Mouse (Mus musculus): ENCODE measurements at regions not wholly inside any gene's neighbourhood (a gene's known extent, or its start where the extent isn't known, plus 50 kb on each side); places are given as distances from the start of the nearest gene placed in this dataset.
A peak's percentile ranks its signal among the peaks of the same experiment; 100 is the strongest.

DNA sequence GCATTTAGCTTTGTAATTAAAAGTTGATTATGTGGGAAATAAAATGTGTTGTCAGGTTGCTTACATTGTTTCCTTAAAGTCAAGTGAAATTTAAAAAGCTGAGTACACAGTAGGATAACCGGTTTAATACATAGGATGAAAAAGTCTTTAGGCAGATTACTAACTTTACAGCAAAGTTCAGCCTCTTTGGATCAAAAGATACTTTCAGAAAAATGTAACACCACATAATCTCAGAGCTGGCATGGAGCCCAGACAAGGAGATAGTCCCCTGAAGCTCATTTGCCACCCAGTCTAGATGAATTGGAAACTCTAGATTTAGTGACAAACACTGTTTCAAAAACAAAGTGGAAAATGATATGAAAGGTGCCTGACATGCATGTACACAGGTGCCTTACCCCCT is 139.6 kb downstream of the Slco4c1 start:
- peak in 1 of 2 experiments; percentile 3 for DNase-seq

DNA sequence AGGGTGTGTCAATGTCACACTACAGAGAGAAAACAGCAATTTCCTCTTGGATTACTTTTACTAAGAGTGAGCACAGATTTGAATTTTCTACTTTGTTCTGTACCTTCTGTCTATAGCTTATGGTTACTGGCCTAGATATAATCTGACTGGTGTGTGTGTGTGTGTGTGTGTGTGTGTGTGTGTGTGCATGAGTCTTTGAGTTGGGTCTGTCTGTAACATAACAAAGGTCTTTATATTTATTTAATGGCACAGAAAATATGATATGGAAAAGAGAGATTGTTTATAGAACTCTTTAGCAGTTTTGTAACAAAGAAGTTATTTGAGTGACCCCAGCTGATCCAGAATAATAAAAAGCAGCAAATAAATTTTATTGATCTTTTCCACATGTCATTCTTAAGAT is 140.1 kb downstream of the Slco4c1 start:
- no peak for DNase-seq
